Mouse (Mus musculus): Measurements from ENCODE around the gene Cbll1. TPM values are rescaled to one million over a fixed set of nuclear protein-coding genes. Genes with fewer than 3 reads are reported as not detected.
"Not testable (repeated sequence)": the region's sequence is repeated elsewhere in the genome, so short reads cannot be mapped to it uniquely, and the experiment has no call there.

The Cbll1 gene
- polyA plus RNA-seq, 1 experiment from 2014 or later, result 18.1 TPM

- no peak for DNase-seq (ENCODE audit: low spot score)
- Histone ChIP-seq H3K27me3 (ENCODE audit: insufficient read depth, poor library complexity, severe bottlenecking) (no peaks in the 10 kb centered on the region), H3K4me3 (no peak overlapping the region), H3K9me3 (no peaks in the 10 kb centered on the region), H3K36me3 (no peaks in the 10 kb centered on the region), H3K4me1 (replicated peaks) (no peaks in the 10 kb centered on the region), H3K27ac (no peak overlapping the region)
- WGBS, result 87% methylated on average over 6 of the region's 6 CpGs
Measured at GRCm38 (mm10) chr12:31513724-31514503, 14.5 kb upstream of the Cbll1 start.

DNA sequence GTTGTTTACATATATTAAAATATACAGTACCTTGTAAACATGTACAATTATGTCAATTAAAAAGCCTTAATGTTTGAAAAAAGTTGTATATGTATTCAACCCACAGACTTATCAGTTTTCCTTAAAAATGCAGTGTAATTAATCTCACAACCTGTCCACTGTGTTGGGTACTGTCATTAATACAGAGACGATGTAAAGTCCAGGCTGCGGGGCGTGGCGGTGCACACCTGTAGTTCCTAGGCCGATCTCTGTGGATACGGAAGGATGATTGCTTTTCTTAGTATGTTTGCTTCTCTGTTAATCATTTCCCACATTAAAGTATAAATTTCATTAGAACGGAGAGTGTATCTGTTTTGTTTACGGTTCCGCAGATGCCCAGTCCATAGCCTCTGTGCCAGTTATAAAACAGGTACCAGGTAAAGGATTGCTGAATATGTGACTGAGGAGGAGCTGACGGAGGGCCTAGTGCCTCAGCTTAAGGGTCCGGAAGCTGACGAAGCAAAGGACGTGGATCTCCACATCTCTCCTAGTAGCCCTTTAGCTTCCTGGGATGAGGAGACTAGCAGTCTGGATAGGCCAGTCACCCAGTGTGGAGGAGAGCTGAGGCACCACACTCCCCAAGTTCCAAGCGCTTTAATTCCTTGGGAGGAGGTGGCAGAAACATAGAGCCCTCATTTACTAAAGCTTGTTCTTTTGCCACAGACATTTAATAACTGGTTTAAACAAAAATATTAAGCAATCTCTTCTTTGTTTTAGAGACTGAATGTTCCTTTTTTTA lies 13.4 kb upstream of the Cbll1 start:
- WGBS, result 92% methylated on average over 14 of the region's 14 CpGs
- Histone ChIP-seq H3K27me3 (ENCODE audit: insufficient read depth, poor library complexity, severe bottlenecking) (no peaks in the 10 kb centered on the region), H3K4me1 (replicated peaks) (no peaks in the 10 kb centered on the region), H3K4me3 (no peak overlapping the region), H3K27ac (no peak overlapping the region), H3K9me3 (no peaks in the 10 kb centered on the region), H3K36me3 (no peaks in the 10 kb centered on the region)
- DNase-seq (ENCODE audit: low spot score), result no peak

- DNase-seq (ENCODE audit: low spot score), result no peak
- Histone ChIP-seq H3K4me1 (replicated peaks) (no peaks in the 10 kb centered on the region), H3K27ac (no peak overlapping the region), H3K9me3 (no peaks in the 10 kb centered on the region), H3K4me3 (no peak overlapping the region), H3K36me3 (no peaks in the 10 kb centered on the region), H3K27me3 (ENCODE audit: insufficient read depth, poor library complexity, severe bottlenecking) (no peaks in the 10 kb centered on the region)
- 66% methylated on average over 5 of the region's 5 CpGs for WGBS
Measured at GRCm38 (mm10) chr12:31511218-31511617, 11.8 kb upstream of the Cbll1 start.

DNA sequence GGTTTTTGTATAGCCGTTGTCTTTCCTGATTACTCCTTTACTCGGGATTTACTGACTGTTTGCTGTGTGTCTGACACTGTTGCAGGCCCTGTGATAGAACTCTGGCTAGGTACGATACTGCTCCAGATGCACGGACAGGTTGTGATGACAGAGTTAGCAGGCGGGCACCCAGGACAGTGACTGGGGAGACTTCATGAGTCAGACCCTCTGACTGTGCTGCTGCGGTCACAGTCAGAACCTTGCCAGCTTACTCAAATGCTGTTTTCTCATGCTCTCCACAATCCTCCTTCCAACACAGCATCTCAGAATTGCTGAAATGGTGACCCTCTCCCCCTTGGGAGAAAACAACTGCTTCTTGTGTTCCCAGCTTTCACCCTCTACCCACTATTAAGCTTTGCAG lies 9.1 kb upstream of the Cbll1 start:
- H3K27ac ChIP-seq, result no peak overlapping the region
- no peak for DNase-seq (ENCODE audit: low spot score)
- H3K4me3 ChIP-seq, result no peak overlapping the region
- WGBS, result 89% methylated on average over 6 of the region's 6 CpGs
- no peaks in the 10 kb centered on the region for H3K27me3 ChIP-seq (ENCODE audit: insufficient read depth, poor library complexity, severe bottlenecking)
- H3K9me3 ChIP-seq, result no peaks in the 10 kb centered on the region
- no peaks in the 10 kb centered on the region for H3K36me3 ChIP-seq
- H3K4me1 ChIP-seq (replicated peaks), result no peaks in the 10 kb centered on the region

- no peak overlapping the region for H3K27ac ChIP-seq
- H3K9me3 ChIP-seq, result no peaks in the 10 kb centered on the region
- no peaks in the 10 kb centered on the region for H3K4me1 ChIP-seq (replicated peaks)
- DNase-seq (ENCODE audit: low spot score), result no peak
- no peaks in the 10 kb centered on the region for H3K27me3 ChIP-seq (ENCODE audit: insufficient read depth, poor library complexity, severe bottlenecking)
- 46% methylated on average over 6 of the region's 6 CpGs for WGBS
- no peak overlapping the region for H3K4me3 ChIP-seq
- no peaks in the 10 kb centered on the region for H3K36me3 ChIP-seq
Measured at GRCm38 (mm10) chr12:31507718-31508364, 8.4 kb upstream of the Cbll1 start.

GRCm38 (mm10) chr12:31503211-31503610 lies 3.8 kb upstream of the Cbll1 start:
- no peaks in the 10 kb centered on the region for H3K9me3 ChIP-seq
- no peak overlapping the region for H3K27ac ChIP-seq
- H3K4me3 ChIP-seq, result no peak overlapping the region
- H3K27me3 ChIP-seq (ENCODE audit: insufficient read depth, poor library complexity, severe bottlenecking), result no peaks in the 10 kb centered on the region
- no peak for DNase-seq (ENCODE audit: low spot score)
- peaks cover 12% of the 10 kb centered on the region for H3K4me1 ChIP-seq (replicated peaks)
- H3K36me3 ChIP-seq, result no peaks in the 10 kb centered on the region

DNA sequence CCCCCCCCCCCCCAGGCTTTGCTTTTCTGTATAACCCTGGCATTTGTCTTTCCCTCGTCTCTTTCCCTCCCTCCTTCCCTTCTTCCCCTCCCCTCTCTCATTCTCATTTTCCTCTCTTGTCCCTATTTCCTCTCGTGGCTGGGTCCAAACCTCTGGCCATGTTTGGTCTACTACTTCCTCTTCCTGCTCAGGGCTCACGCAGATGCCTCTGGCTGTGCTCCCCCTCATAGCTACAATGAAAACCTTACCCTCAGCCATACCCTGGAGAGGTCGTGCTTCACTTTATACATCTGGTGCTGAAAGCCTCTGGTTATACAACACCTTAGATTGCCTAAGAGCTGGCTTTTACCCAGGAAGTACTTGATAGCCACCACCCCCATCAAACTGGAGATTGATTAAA lies 1.9 kb upstream of the Cbll1 start:
- DNase-seq (ENCODE audit: low spot score), result no peak
- Histone ChIP-seq H3K36me3 (no peaks in the 10 kb centered on the region), H3K9me3 (no peaks in the 10 kb centered on the region), H3K27ac (no peak overlapping the region), H3K27me3 (ENCODE audit: insufficient read depth, poor library complexity, severe bottlenecking) (no peaks in the 10 kb centered on the region), H3K4me1 (replicated peaks) (peaks cover 20% of the 10 kb centered on the region), H3K4me3 (no peak overlapping the region)
- 64% methylated on average over 4 of the region's 4 CpGs for WGBS

DNA sequence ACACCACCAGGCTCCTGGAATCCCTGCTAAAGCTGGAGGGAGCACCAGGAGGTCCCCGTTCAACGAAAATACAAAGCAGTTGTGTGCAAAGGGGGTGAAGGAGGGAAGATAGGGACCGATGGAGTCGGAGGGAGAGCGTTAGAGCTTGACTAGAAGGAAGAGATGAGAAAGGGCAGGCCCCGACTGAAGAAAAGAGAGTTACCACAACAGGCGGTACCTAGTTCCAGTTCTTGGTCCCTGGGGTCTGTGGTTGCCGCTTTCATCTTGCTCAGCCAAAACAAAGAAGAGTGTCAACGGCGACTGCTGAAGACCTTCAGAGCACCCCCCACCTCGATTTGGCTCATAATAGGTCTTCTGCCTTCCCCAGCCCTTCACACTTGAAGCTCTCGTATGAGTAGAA lies 780 bp upstream of the Cbll1 start:
- 5% methylated on average over 12 of the region's 12 CpGs for WGBS
- peak overlapping the region; percentile 92 for H3K4me3 ChIP-seq
- no peak for DNase-seq (ENCODE audit: low spot score)
- no peaks in the 10 kb centered on the region for H3K27me3 ChIP-seq (ENCODE audit: insufficient read depth, poor library complexity, severe bottlenecking)
- H3K27ac ChIP-seq, result peak overlapping the region; percentile 96
- no peaks in the 10 kb centered on the region for H3K36me3 ChIP-seq
- H3K9me3 ChIP-seq, result no peaks in the 10 kb centered on the region
- peaks cover 20% of the 10 kb centered on the region for H3K4me1 ChIP-seq (replicated peaks)

DNA sequence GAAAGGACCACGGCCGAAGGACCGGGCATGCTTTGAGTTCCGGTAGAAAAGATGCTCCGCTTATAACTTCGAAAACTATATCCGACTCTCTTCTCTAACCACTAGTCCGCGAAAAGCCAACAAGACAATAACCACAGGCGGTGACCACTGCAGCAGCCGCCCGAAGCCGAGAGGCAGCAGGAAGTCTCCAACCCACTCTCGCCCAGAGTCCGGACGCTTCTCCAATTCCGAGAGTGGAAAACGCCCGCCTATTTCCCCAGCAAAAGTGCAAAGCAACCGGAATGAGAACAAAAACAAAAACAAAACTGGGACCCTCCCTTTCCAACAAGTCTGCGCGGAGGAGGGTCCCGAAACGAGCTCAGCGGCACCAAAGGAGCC lies 491 bp downstream of the Cbll1 start:
- H3K4me3 ChIP-seq, result peak overlapping the region; percentile 92
- DNase-seq (ENCODE audit: low spot score), result no peak
- H3K27me3 ChIP-seq (ENCODE audit: insufficient read depth, poor library complexity, severe bottlenecking), result no peaks in the 10 kb centered on the region
- WGBS, result 1% methylated on average over 25 of the region's 25 CpGs
- peaks cover 7% of the 10 kb centered on the region for H3K36me3 ChIP-seq
- no peaks in the 10 kb centered on the region for H3K9me3 ChIP-seq
- peaks cover 20% of the 10 kb centered on the region for H3K4me1 ChIP-seq (replicated peaks)
- H3K27ac ChIP-seq, result peak overlapping the region; percentile 96

GRCm38 (mm10) chr12:31486431-31486830 lies 13.0 kb downstream of the Cbll1 start:
- Histone ChIP-seq H3K4me1 (replicated peaks) (no peaks in the 10 kb centered on the region), H3K36me3 (peaks cover 58% of the 10 kb centered on the region), H3K4me3 (no peak overlapping the region), H3K27me3 (ENCODE audit: insufficient read depth, poor library complexity, severe bottlenecking) (no peaks in the 10 kb centered on the region), H3K9me3 (no peaks in the 10 kb centered on the region), H3K27ac (no peak overlapping the region)
- no peak for DNase-seq (ENCODE audit: low spot score)
- 90% methylated on average over 6 of the region's 6 CpGs for WGBS

GRCm38 (mm10) chr12:31478182-31478581 lies 21.2 kb downstream of the Cbll1 start:
- H3K36me3 ChIP-seq; H3K4me3 ChIP-seq; H3K27me3 ChIP-seq (ENCODE audit: insufficient read depth, poor library complexity, severe bottlenecking); H3K9me3 ChIP-seq; DNase-seq (ENCODE audit: low spot score); H3K4me1 ChIP-seq (replicated peaks); H3K27ac ChIP-seq: not testable (repeated sequence)
- WGBS, result 84% methylated on average over 5 of the region's 6 CpGs

GRCm38 (mm10) chr12:31462615-31463014 lies 36.8 kb downstream of the Cbll1 start:
- Histone ChIP-seq H3K36me3 (no peaks in the 10 kb centered on the region), H3K9me3 (0 out of 2 replicates have a peak, but pooled peaks cover 2% of the 10 kb centered on the region), H3K27me3 (ENCODE audit: insufficient read depth, poor library complexity, severe bottlenecking) (no peaks in the 10 kb centered on the region), H3K4me3 (no peak overlapping the region), H3K27ac (no peak overlapping the region), H3K4me1 (replicated peaks) (no peaks in the 10 kb centered on the region)
- 82% methylated on average over 4 of the region's 4 CpGs for WGBS
- DNase-seq (ENCODE audit: low spot score), result no peak

GRCm38 (mm10) chr12:31461371-31461770 lies 38.0 kb downstream of the Cbll1 start:
- DNase-seq (ENCODE audit: low spot score), result no peak
- Histone ChIP-seq H3K4me3 (no peak overlapping the region), H3K27ac (no peak overlapping the region), H3K9me3 (0 out of 2 replicates have a peak, but pooled peaks cover 2% of the 10 kb centered on the region), H3K4me1 (replicated peaks) (no peaks in the 10 kb centered on the region), H3K27me3 (ENCODE audit: insufficient read depth, poor library complexity, severe bottlenecking) (no peaks in the 10 kb centered on the region), H3K36me3 (no peaks in the 10 kb centered on the region)
- 90% methylated on average over 9 of the region's 9 CpGs for WGBS

All from hindbrain, embryonic 10.5 days (tissue).